In genomic region chr14:72576283-72576682, GRCm38 (mm10) we compare ENCODE assay signal across 19 mouse cellular contexts.
DNase-seq lines count a peak whose midpoint lies in the region; ATAC-seq and TF ChIP-seq lines count a peak whose summit lies in the region.
"Had no signal": no experiment of that assay in that cellular context is flagged by ENCODE, and none has a peak within 500 bp of the region (broad histone marks: within the 10 kb centered on the region; RNA-seq: fewer than 3 reads in every experiment).

No protein-coding gene starts in this region.

- WGBS in midbrain, postnatal 0 days, result 90% methylated on average over 3 of the region's 3 CpGs
- WGBS in midbrain, embryonic 13.5 days, result 92% methylated on average over 3 of the region's 3 CpGs
- 83% methylated on average over 3 of the region's 3 CpGs for WGBS in heart, embryonic 12.5 days

- no peak for ATAC-seq in midbrain, postnatal 0 days (ENCODE audit: low FRiP score)
- no peak for ATAC-seq in midbrain, embryonic 13.5 days
- no peak for ATAC-seq in heart, embryonic 12.5 days (ENCODE audit: insufficient number of reproducible peaks, low FRiP score)

- intact Hi-C loops in gastrocnemius, adult 2 months (cut with DNase I), result loop anchor here (10.0 kb wide), 1 partner anchor 409 kb away; no protein-coding TSS in a partner anchor
- intact Hi-C loops in gastrocnemius, postnatal 14 days (cut with DNase I; ENCODE audit: low total_unique reads), result no loop called here

- no peaks in the 10 kb centered on the region for H3K4me1 ChIP-seq in midbrain, postnatal 0 days (ENCODE audit: insufficient read depth, low read length)
- no peaks in the 10 kb centered on the region for H3K4me1 ChIP-seq in midbrain, embryonic 13.5 days (replicated peaks)
- no peaks in the 10 kb centered on the region for H3K4me1 ChIP-seq in heart, embryonic 12.5 days (replicated peaks)
- H3K4me1 ChIP-seq: embryonic facial prominence, embryonic 15.5 days; hindbrain, embryonic 10.5 days; limb, embryonic 15.5 days; lung, embryonic 15.5 days had no signal

- no peak overlapping the region for H3K27ac ChIP-seq in gastrocnemius, adult 2 months
- H3K27ac ChIP-seq in layer of hippocampus, adult 2 months, result no peak overlapping the region
- no peak overlapping the region for H3K27ac ChIP-seq in midbrain, postnatal 0 days (ENCODE audit: low read depth, low read length)
- no peak overlapping the region for H3K27ac ChIP-seq in midbrain, embryonic 13.5 days
- no peak overlapping the region for H3K27ac ChIP-seq in heart, embryonic 12.5 days (ENCODE audit: poor library complexity, severe bottlenecking)
- H3K27ac ChIP-seq: embryonic facial prominence, embryonic 15.5 days; hindbrain, embryonic 10.5 days; limb, embryonic 15.5 days; lung, embryonic 15.5 days had no signal

- TF ChIP-seq CTCF in gastrocnemius, adult 2 months (IDR thresholded peaks at IDR 0.05), result peak; percentile 26; the same call in 1 of the 2 replicates
- TF ChIP-seq CTCF in layer of hippocampus, adult 2 months (conservative IDR thresholded peaks at IDR 0.05), result peak; percentile 58
- peak; percentile 47 for TF ChIP-seq CTCF in midbrain, postnatal 0 days (IDR thresholded peaks at IDR 0.05)

- H3K4me2 ChIP-seq in midbrain, postnatal 0 days (ENCODE audit: low read depth, low read length, poor library complexity, severe bottlenecking), result no peak overlapping the region
- H3K4me2 ChIP-seq in midbrain, embryonic 13.5 days (replicated peaks), result no peak overlapping the region
- no peak overlapping the region for H3K4me2 ChIP-seq in heart, embryonic 12.5 days
- H3K4me2 ChIP-seq: embryonic facial prominence, embryonic 15.5 days; limb, embryonic 15.5 days; lung, embryonic 15.5 days; midbrain, embryonic 11.5 days had no signal

- no peaks in the 10 kb centered on the region for H3K27me3 ChIP-seq in midbrain, postnatal 0 days (ENCODE audit: insufficient read depth, low read length)
- H3K27me3 ChIP-seq in midbrain, embryonic 13.5 days, result no peaks in the 10 kb centered on the region
- H3K27me3 ChIP-seq in heart, embryonic 12.5 days (replicated peaks), result no peaks in the 10 kb centered on the region
- H3K27me3 ChIP-seq: embryonic facial prominence, embryonic 15.5 days; limb, embryonic 15.5 days; lung, embryonic 15.5 days had no signal

- H3K36me3 ChIP-seq in midbrain, postnatal 0 days (ENCODE audit: insufficient read depth, low read length), result peaks cover 31% of the 10 kb centered on the region; the same call in 1 of the 2 replicates
- peaks cover 37% of the 10 kb centered on the region for H3K36me3 ChIP-seq in midbrain, embryonic 13.5 days
- H3K36me3 ChIP-seq in heart, embryonic 12.5 days, result peaks cover 41% of the 10 kb centered on the region

- no peaks in the 10 kb centered on the region for H3K9me3 ChIP-seq in midbrain, postnatal 0 days (ENCODE audit: low read length)
- no peaks in the 10 kb centered on the region for H3K9me3 ChIP-seq in midbrain, embryonic 13.5 days
- no peaks in the 10 kb centered on the region for H3K9me3 ChIP-seq in heart, embryonic 12.5 days (replicated peaks)
- H3K9me3 ChIP-seq: embryonic facial prominence, embryonic 15.5 days; hindbrain, embryonic 10.5 days; limb, embryonic 15.5 days; lung, embryonic 15.5 days had no signal

- H3K4me3 ChIP-seq in gastrocnemius, adult 2 months, result no peak overlapping the region
- no peak overlapping the region for H3K4me3 ChIP-seq in layer of hippocampus, adult 2 months
- no peak overlapping the region for H3K4me3 ChIP-seq in midbrain, postnatal 0 days (ENCODE audit: low read depth, low read length)
- no peak overlapping the region for H3K4me3 ChIP-seq in midbrain, embryonic 13.5 days (replicated peaks)
- H3K4me3 ChIP-seq in heart, embryonic 12.5 days, result no peak overlapping the region
- H3K4me3 ChIP-seq: embryonic facial prominence, embryonic 15.5 days; hindbrain, embryonic 10.5 days; limb, embryonic 15.5 days; lung, embryonic 15.5 days; myocyte had no signal

- no peak for DNase-seq in gastrocnemius, adult 2 months
- no peak for DNase-seq in gastrocnemius, postnatal 14 days
- no peak for DNase-seq in layer of hippocampus, adult 2 months (ENCODE audit: low spot score in 2 of 2)
- no peak for DNase-seq in layer of hippocampus, adult 9-11 months
- DNase-seq in midbrain, postnatal 0 days (ENCODE audit: low spot score), result peak; percentile 4
- no peak for DNase-seq in spleen, postnatal 14 days (ENCODE audit: low spot score in 2 of 2)
- DNase-seq: adrenal gland, adult 8-10 months; cerebellum, adult 11 months; cerebellum, postnatal 25 days; kidney, adult 9 months; thymus, adult 18-20 months had no signal

- no peak overlapping the region for H3K9ac ChIP-seq in midbrain, postnatal 0 days (replicated peaks; ENCODE audit: low read length, poor library complexity, severe bottlenecking)
- no peak overlapping the region for H3K9ac ChIP-seq in midbrain, embryonic 13.5 days (replicated peaks)
- no peak overlapping the region for H3K9ac ChIP-seq in heart, embryonic 12.5 days
- H3K9ac ChIP-seq: embryonic facial prominence, embryonic 15.5 days; limb, embryonic 15.5 days; lung, embryonic 15.5 days had no signal
